Mouse (Mus musculus): Measurements from ENCODE around the gene Gm49721. TPM values are rescaled to one million over a fixed set of nuclear protein-coding genes. Genes with fewer than 3 reads are reported as not detected.
"Not testable (repeated sequence)": the region's sequence is repeated elsewhere in the genome, so short reads cannot be mapped to it uniquely, and the experiment has no call there.

Gene Gm49721
- polyA plus RNA-seq, 1 experiment from 2014 or later, result 0.36 TPM

- Histone ChIP-seq H3K27ac (ENCODE audit: low read depth) (peak within 1 kb of the TSS; percentile 58; the same call in 1 of the 2 replicates), H3K4me3 (ENCODE audit: low read depth, low read length) (peak within 1 kb of the TSS; percentile 43), H3K9ac (peak within 1 kb of the TSS; percentile 58), H3K4me2 (peak within 1 kb of the TSS; percentile 51)
- H3K4me1 ChIP-seq (ENCODE audit: insufficient read depth); H3K27me3 ChIP-seq (ENCODE audit: insufficient read depth, low read length); H3K36me3 ChIP-seq (ENCODE audit: insufficient read depth); H3K9me3 ChIP-seq (ENCODE audit: low read depth, low read length): not testable (repeated sequence)
- ATAC-seq (ENCODE audit: insufficient read depth), result peak; percentile 34; the same call in 1 of the 2 replicates
- WGBS, result 2% methylated on average over 34 of the region's 51 CpGs
- DNase-seq, result peak; percentile 6
These were observed 17.9 kb upstream of the Gm49721 start, which contains the start of gene Tagap1 for GRCm38 (mm10) chr17:6960776-6961175. TSS of gene Tagap1 (minus strand) at chr17:6961156.

- Histone ChIP-seq H3K4me3 (ENCODE audit: low read depth, low read length) (peak overlapping the region; percentile 43), H3K4me2 (peak overlapping the region; percentile 43)
- ATAC-seq (ENCODE audit: insufficient read depth), result peak; percentile 96
- not testable (repeated sequence) for H3K36me3 ChIP-seq (ENCODE audit: insufficient read depth); H3K27me3 ChIP-seq (ENCODE audit: insufficient read depth, low read length); H3K4me1 ChIP-seq (ENCODE audit: insufficient read depth); H3K9ac ChIP-seq; H3K9me3 ChIP-seq (ENCODE audit: low read depth, low read length); H3K27ac ChIP-seq (ENCODE audit: low read depth)
- under 1% methylated on average over 13 of the region's 48 CpGs for WGBS
- DNase-seq, result peak; percentile 29
These were observed 17.3 kb upstream of the Gm49721 start for GRCm38 (mm10) chr17:6961181-6962000.

- not testable (repeated sequence) for H3K27ac ChIP-seq (ENCODE audit: low read depth); DNase-seq
- WGBS, result 62% methylated on average over 4 of the region's 6 CpGs
These were observed 16.4 kb upstream of the Gm49721 start for GRCm38 (mm10) chr17:6962339-6962738.

GRCm38 (mm10) chr17:6962936-6963335 is 15.8 kb upstream of the Gm49721 start:
- H3K36me3 ChIP-seq (ENCODE audit: insufficient read depth); H3K9ac ChIP-seq; H3K4me1 ChIP-seq (ENCODE audit: insufficient read depth); H3K27ac ChIP-seq (ENCODE audit: low read depth); H3K4me3 ChIP-seq (ENCODE audit: low read depth, low read length); H3K9me3 ChIP-seq (ENCODE audit: low read depth, low read length); H3K27me3 ChIP-seq (ENCODE audit: insufficient read depth, low read length); ATAC-seq (ENCODE audit: insufficient read depth); H3K4me2 ChIP-seq: not testable (repeated sequence)
- peak; percentile 66 for DNase-seq
- WGBS, result 32% methylated on average over 4 of the region's 4 CpGs

More at GRCm38 (mm10) chr17:6962339-6962738, 16.4 kb upstream of the Gm49721 start:
- H3K4me2 ChIP-seq; H3K4me3 ChIP-seq (ENCODE audit: low read depth, low read length); ATAC-seq (ENCODE audit: insufficient read depth); H3K9me3 ChIP-seq (ENCODE audit: low read depth, low read length); H3K27me3 ChIP-seq (ENCODE audit: insufficient read depth, low read length); H3K4me1 ChIP-seq (ENCODE audit: insufficient read depth); H3K9ac ChIP-seq; H3K36me3 ChIP-seq (ENCODE audit: insufficient read depth): not testable (repeated sequence)

- peak; percentile 37 for DNase-seq
- H3K4me3 ChIP-seq (ENCODE audit: low read depth, low read length); H3K36me3 ChIP-seq (ENCODE audit: insufficient read depth); H3K27me3 ChIP-seq (ENCODE audit: insufficient read depth, low read length); ATAC-seq (ENCODE audit: insufficient read depth); H3K4me1 ChIP-seq (ENCODE audit: insufficient read depth); H3K9ac ChIP-seq; H3K27ac ChIP-seq (ENCODE audit: low read depth); H3K4me2 ChIP-seq; H3K9me3 ChIP-seq (ENCODE audit: low read depth, low read length): not testable (repeated sequence)
- TF ChIP-seq CTCF (IDR thresholded peaks at IDR 0.05; ENCODE audit: low read depth), result peak; percentile 58
- WGBS, result 16% methylated on average over 6 of the region's 6 CpGs
These were observed 13.3 kb upstream of the Gm49721 start for GRCm38 (mm10) chr17:6965364-6965763.

- WGBS, result no CpG with 5 or more reads among the region's 1 CpGs
- ATAC-seq (ENCODE audit: insufficient read depth); H3K9me3 ChIP-seq (ENCODE audit: low read depth, low read length); H3K4me3 ChIP-seq (ENCODE audit: low read depth, low read length); H3K27ac ChIP-seq (ENCODE audit: low read depth); H3K27me3 ChIP-seq (ENCODE audit: insufficient read depth, low read length); H3K4me2 ChIP-seq; H3K9ac ChIP-seq; H3K36me3 ChIP-seq (ENCODE audit: insufficient read depth); H3K4me1 ChIP-seq (ENCODE audit: insufficient read depth); DNase-seq: not testable (repeated sequence)
These were observed 11.0 kb upstream of the Gm49721 start for GRCm38 (mm10) chr17:6967673-6968072.

GRCm38 (mm10) chr17:6970334-6970733 is 8.4 kb upstream of the Gm49721 start, which contains the start of gene Rnaset2b:
TSS of gene Rnaset2b (plus strand) at chr17:6970634.
- H3K4me2 ChIP-seq; H3K27ac ChIP-seq (ENCODE audit: low read depth); H3K4me3 ChIP-seq (ENCODE audit: low read depth, low read length); H3K4me1 ChIP-seq (ENCODE audit: insufficient read depth); H3K36me3 ChIP-seq (ENCODE audit: insufficient read depth); DNase-seq; H3K9me3 ChIP-seq (ENCODE audit: low read depth, low read length); H3K9ac ChIP-seq; ATAC-seq (ENCODE audit: insufficient read depth); H3K27me3 ChIP-seq (ENCODE audit: insufficient read depth, low read length): not testable (repeated sequence)
- no CpG with 5 or more reads among the region's 8 CpGs for WGBS

GRCm38 (mm10) chr17:6971238-6971637 is 7.5 kb upstream of the Gm49721 start:
- not testable (repeated sequence) for H3K4me1 ChIP-seq (ENCODE audit: insufficient read depth); H3K36me3 ChIP-seq (ENCODE audit: insufficient read depth); H3K27ac ChIP-seq (ENCODE audit: low read depth); H3K9me3 ChIP-seq (ENCODE audit: low read depth, low read length); DNase-seq; H3K27me3 ChIP-seq (ENCODE audit: insufficient read depth, low read length); H3K9ac ChIP-seq; H3K4me2 ChIP-seq; ATAC-seq (ENCODE audit: insufficient read depth); H3K4me3 ChIP-seq (ENCODE audit: low read depth, low read length)
- WGBS, result 80% methylated on average over 8 of the region's 8 CpGs

- not testable (repeated sequence) for DNase-seq; H3K27me3 ChIP-seq (ENCODE audit: insufficient read depth, low read length); H3K36me3 ChIP-seq (ENCODE audit: insufficient read depth); H3K9ac ChIP-seq; H3K4me2 ChIP-seq; H3K4me3 ChIP-seq (ENCODE audit: low read depth, low read length); H3K4me1 ChIP-seq (ENCODE audit: insufficient read depth); ATAC-seq (ENCODE audit: insufficient read depth); H3K27ac ChIP-seq (ENCODE audit: low read depth); H3K9me3 ChIP-seq (ENCODE audit: low read depth, low read length)
- 65% methylated on average over 4 of the region's 4 CpGs for WGBS
These were observed 5.8 kb upstream of the Gm49721 start for GRCm38 (mm10) chr17:6972836-6973396.

- not testable (repeated sequence) for H3K4me1 ChIP-seq (ENCODE audit: insufficient read depth); H3K4me2 ChIP-seq; H3K4me3 ChIP-seq (ENCODE audit: low read depth, low read length); H3K27me3 ChIP-seq (ENCODE audit: insufficient read depth, low read length); DNase-seq; ATAC-seq (ENCODE audit: insufficient read depth); H3K9ac ChIP-seq; H3K36me3 ChIP-seq (ENCODE audit: insufficient read depth); H3K9me3 ChIP-seq (ENCODE audit: low read depth, low read length); H3K27ac ChIP-seq (ENCODE audit: low read depth)
- WGBS, result 56% methylated on average over 3 of the region's 3 CpGs
These were observed 3.7 kb upstream of the Gm49721 start for GRCm38 (mm10) chr17:6974985-6975384.
